Mouse (Mus musculus): ENCODE measurements around the gene Padi4. TPM values are rescaled to one million over a fixed set of nuclear protein-coding genes. Genes with fewer than 3 reads are reported as not detected.

Gene Padi4
- polyA plus RNA-seq, 1 experiment from 2014 or later = 1.1 TPM

GRCm38 (mm10) chr4:140707615-140708014 lies 66.4 kb downstream of the Padi4 start:
- H3K27ac ChIP-seq (ENCODE audit: low read length) = no peak overlapping the region
- 53% methylated on average over 4 of the region's 4 CpGs for WGBS

GRCm38 (mm10) chr4:140704166-140704565 lies 69.9 kb downstream of the Padi4 start:
- Histone ChIP-seq H3K27me3 (replicated peaks; ENCODE audit: insufficient read depth, low read length) (no peaks in the 10 kb centered on the region), H3K36me3 (ENCODE audit: insufficient read depth, low read length) (no peaks in the 10 kb centered on the region), H3K4me2 (replicated peaks; ENCODE audit: low read depth, low read length) (no peak overlapping the region), H3K27ac (ENCODE audit: low read length) (no peak overlapping the region), H3K4me3 (ENCODE audit: low read depth, low read length) (no peak overlapping the region), H3K4me1 (ENCODE audit: insufficient read depth, low read depth, low read length) (peaks cover 12% of the 10 kb centered on the region; the same call in 1 of the 2 replicates), H3K9ac (replicated peaks; ENCODE audit: low read depth) (no peak overlapping the region), H3K9me3 (ENCODE audit: low read length) (no peaks in the 10 kb centered on the region)
- 36% methylated on average over 4 of the region's 4 CpGs for WGBS
- DNase-seq (ENCODE audit: low spot score) = no peak
- no peak for ATAC-seq
- no peak for TF ChIP-seq EP300 (IDR thresholded peaks at IDR 0.05)
- TF ChIP-seq CTCF (IDR thresholded peaks at IDR 0.05) = no peak

More at GRCm38 (mm10) chr4:140707615-140708014, 66.4 kb downstream of the Padi4 start:
- H3K36me3 ChIP-seq (ENCODE audit: insufficient read depth, low read length) = 0 out of 2 replicates have a peak, but pooled peaks cover 15% of the 10 kb centered on the region
- H3K9me3 ChIP-seq (ENCODE audit: low read length) = no peaks in the 10 kb centered on the region
- H3K4me1 ChIP-seq (ENCODE audit: insufficient read depth, low read depth, low read length) = peaks cover 7% of the 10 kb centered on the region; the same call in 1 of the 2 replicates
- TF ChIP-seq EP300 (IDR thresholded peaks at IDR 0.05) = no peak
- no peak for TF ChIP-seq CTCF (IDR thresholded peaks at IDR 0.05)
- DNase-seq (ENCODE audit: low spot score) = no peak
- ATAC-seq = no peak
- H3K27me3 ChIP-seq (replicated peaks; ENCODE audit: insufficient read depth, low read length) = no peaks in the 10 kb centered on the region
- no peak overlapping the region for H3K4me3 ChIP-seq (ENCODE audit: low read depth, low read length)
- no peak overlapping the region for H3K4me2 ChIP-seq (replicated peaks; ENCODE audit: low read depth, low read length)
- H3K9ac ChIP-seq (replicated peaks; ENCODE audit: low read depth) = no peak overlapping the region

- DNase-seq (ENCODE audit: low spot score) = no peak
- Histone ChIP-seq H3K27ac (ENCODE audit: low read length) (no peak overlapping the region), H3K9me3 (ENCODE audit: low read length) (no peaks in the 10 kb centered on the region), H3K4me3 (ENCODE audit: low read depth, low read length) (no peak overlapping the region; the same call in 1 of the 2 replicates), H3K4me1 (ENCODE audit: insufficient read depth, low read depth, low read length) (peaks cover 10% of the 10 kb centered on the region; the same call in 1 of the 2 replicates), H3K27me3 (replicated peaks; ENCODE audit: insufficient read depth, low read length) (no peaks in the 10 kb centered on the region), H3K9ac (replicated peaks; ENCODE audit: low read depth) (no peak overlapping the region), H3K36me3 (ENCODE audit: insufficient read depth, low read length) (no peaks in the 10 kb centered on the region), H3K4me2 (replicated peaks; ENCODE audit: low read depth, low read length) (peak overlapping the region; percentile 79; the same call in 1 of the 2 replicates)
- 24% methylated on average over 8 of the region's 8 CpGs for WGBS
- TF ChIP-seq EP300 (IDR thresholded peaks at IDR 0.05) (no peak), CTCF (IDR thresholded peaks at IDR 0.05) (no peak)
- ATAC-seq = no peak
These were observed 70.4 kb downstream of the Padi4 start for GRCm38 (mm10) chr4:140703636-140704035.

GRCm38 (mm10) chr4:140702611-140703327 lies 71.3 kb downstream of the Padi4 start:
- Histone ChIP-seq H3K4me2 (replicated peaks; ENCODE audit: low read depth, low read length) (peak overlapping the region; percentile 79), H3K27me3 (replicated peaks; ENCODE audit: insufficient read depth, low read length) (no peaks in the 10 kb centered on the region), H3K9ac (replicated peaks; ENCODE audit: low read depth) (peak overlapping the region; percentile 79), H3K27ac (ENCODE audit: low read length) (peak overlapping the region; percentile 87), H3K36me3 (ENCODE audit: insufficient read depth, low read length) (no peaks in the 10 kb centered on the region), H3K4me1 (ENCODE audit: insufficient read depth, low read depth, low read length) (0 out of 2 replicates have a peak, but pooled peaks cover 9% of the 10 kb centered on the region), H3K4me3 (ENCODE audit: low read depth, low read length) (peak overlapping the region; percentile 85), H3K9me3 (ENCODE audit: low read length) (no peaks in the 10 kb centered on the region)
- TF ChIP-seq EP300 (IDR thresholded peaks at IDR 0.05) (no peak), CTCF (IDR thresholded peaks at IDR 0.05) (no peak)
- peak; percentile 86 for DNase-seq (ENCODE audit: low spot score)
- peak; percentile 83 for ATAC-seq
- WGBS = under 1% methylated on average over 14 of the region's 68 CpGs

GRCm38 (mm10) chr4:140701716-140702561 lies 72.1 kb downstream of the Padi4 start:
- H3K27ac ChIP-seq (ENCODE audit: low read length) = peak overlapping the region; percentile 87
- H3K36me3 ChIP-seq (ENCODE audit: insufficient read depth, low read length) = no peaks in the 10 kb centered on the region
- H3K4me3 ChIP-seq (ENCODE audit: low read depth, low read length) = peak overlapping the region; percentile 85
- peak overlapping the region; percentile 79 for H3K4me2 ChIP-seq (replicated peaks; ENCODE audit: low read depth, low read length)
- no peaks in the 10 kb centered on the region for H3K9me3 ChIP-seq (ENCODE audit: low read length)
- 0% methylated on average over 35 of the region's 107 CpGs for WGBS
- H3K4me1 ChIP-seq (ENCODE audit: insufficient read depth, low read depth, low read length) = 0 out of 2 replicates have a peak, but pooled peaks cover 5% of the 10 kb centered on the region
- ATAC-seq (peak; percentile 9), DNase-seq (ENCODE audit: low spot score) (no peak)
- TF ChIP-seq CTCF (IDR thresholded peaks at IDR 0.05) (no peak), EP300 (IDR thresholded peaks at IDR 0.05) (no peak)
- no peaks in the 10 kb centered on the region for H3K27me3 ChIP-seq (replicated peaks; ENCODE audit: insufficient read depth, low read length)
- peak overlapping the region; percentile 79 for H3K9ac ChIP-seq (replicated peaks; ENCODE audit: low read depth)
